Mouse (Mus musculus): Measurements from ENCODE around the gene Ablim1.

- TF ChIP-seq CTCF (IDR thresholded peaks at IDR 0.05; ENCODE audit: borderline replicate concordance, control insufficient read depth, extremely low read depth, insufficient read depth, low read length, poor library complexity) (no peak), POLR2A (IDR thresholded peaks at IDR 0.05; ENCODE audit: control insufficient read depth, extremely low read depth, insufficient read depth, low read length, poor library complexity) (no peak)
Measured at GRCm38 (mm10) chr19:57052959-57053358, 261.8 kb downstream of the Ablim1 start.

All from thymus, adult 2 months (tissue).